Mouse (Mus musculus) cortical plate, adult 2 months (tissue): ENCODE data around the gene Gch1. TPM values are rescaled to one million over a fixed set of nuclear protein-coding genes. Genes with fewer than 3 reads are reported as not detected.

Experiments used
- H3K27ac ChIP-seq: fragments of 200-500 bp; 2 replicates; pipeline ENCODE4 v1.5.1; 2012; ENCODE audit warnings: low read length, control low read depth, inconsistent platforms; ENCODE audit not compliant: insufficient read depth
- H3K4me1 ChIP-seq: fragments of 200-500 bp; 2 replicates; pipeline ENCODE4 v1.6.1; 2011; ENCODE audit warnings: low read length; ENCODE audit not compliant: control insufficient read depth, insufficient read depth
- H3K4me3 ChIP-seq: fragments of 200-500 bp; 2 replicates; pipeline ENCODE4 v1.5.1; 2011; ENCODE audit warnings: mild to moderate bottlenecking, low read length, control low read depth; ENCODE audit not compliant: insufficient read depth
- CTCF ChIP-seq: fragments of 200-500 bp; IDR thresholded peaks from 2 replicates; pipeline ENCODE4 v1.5.1; 2011; ENCODE audit warnings: mild to moderate bottlenecking, control low read depth, low read length; ENCODE audit not compliant: insufficient read depth; ENCODE audit errors: extremely low read depth
- POLR2A ChIP-seq: fragments of 200-500 bp; IDR thresholded peaks from 2 replicates; pipeline ENCODE4 v1.6.1; 2011; ENCODE audit warnings: mild to moderate bottlenecking, low read length, control low read depth; ENCODE audit not compliant: insufficient read depth; ENCODE audit errors: extremely low read depth
- polyA plus RNA-seq: library from polyadenylated mRNA; depleted of rRNA; stranded (reverse); fragments of >200 nt; gene quantifications from 2 replicates; pipeline ENCODE4 v1.2.3, GENCODE M21; 2012; rRNA removed

The Gch1 gene
- polyA plus RNA-seq, 1 experiment, result 1.6 TPM

GRCm38 (mm10) chr14:47105755-47106154 is 83.5 kb downstream of the Gch1 start:
- no peak for TF ChIP-seq POLR2A
- TF ChIP-seq CTCF, result no peak

GRCm38 (mm10) chr14:47105174-47105557 is 84.0 kb downstream of the Gch1 start:
- H3K4me1 ChIP-seq, result no peaks in the 10 kb centered on the region
- no peak overlapping the region for H3K4me3 ChIP-seq
- TF ChIP-seq CTCF (no peak), POLR2A (no peak)
- H3K27ac ChIP-seq, result no peak overlapping the region

More at GRCm38 (mm10) chr14:47105755-47106154, 83.5 kb downstream of the Gch1 start:
- no peak overlapping the region for H3K4me3 ChIP-seq
- no peak overlapping the region for H3K27ac ChIP-seq
- no peaks in the 10 kb centered on the region for H3K4me1 ChIP-seq

GRCm38 (mm10) chr14:47104246-47105173 is 84.7 kb downstream of the Gch1 start:
- TF ChIP-seq POLR2A (no peak), CTCF (no peak)
- Histone ChIP-seq H3K27ac (no peak overlapping the region), H3K4me1 (no peaks in the 10 kb centered on the region), H3K4me3 (no peak overlapping the region)

Other genes starting within 250 kb of the Gch1 start
- 5.3 and 6.2 TPM in 2 replicates for gene Wdhd1, start 87.4 kb upstream of the Gch1 start, polyA plus RNA-seq
- gene Socs4, start 87.5 kb upstream of the Gch1 start, polyA plus RNA-seq, result 4.8 and 5.1 TPM in 2 replicates
- gene Mapk1ip1l, start 108.9 kb upstream of the Gch1 start, polyA plus RNA-seq, result 23.6 and 25.4 TPM in 2 replicates
- gene Lgals3, start 178.3 kb upstream of the Gch1 start, polyA plus RNA-seq, result 1.0 and 1.1 TPM in 2 replicates
- 0.21 and 0.30 TPM in 2 replicates for gene Dlgap5, start 229.0 kb upstream of the Gch1 start, polyA plus RNA-seq